Mouse (Mus musculus) limb, embryonic 14.5 days (tissue): ENCODE measurements around the gene Nup93. TPM values are rescaled to one million over a fixed set of nuclear protein-coding genes. Genes with fewer than 3 reads are reported as not detected.

Experiments
- ATAC-seq: fragments of 200-750 bp; cut with Nextera tagmentation; 2 replicates; pipeline ENCODE4 v1.8.0; 2017; ENCODE audit warnings: low read depth, moderate number of reproducible peaks, moderate TSS enrichment; ENCODE audit not compliant: low FRiP score
- DNase-seq: peaks from one replicate; pipeline ENCODE4 v3.0.0-alpha.2; 2015; ENCODE audit warnings: low spot score
- H3K27ac ChIP-seq: fragments of 300-500 bp; sonication (generic); replicated peaks from 2 replicates; pipeline ENCODE4 v1.5.1; 2014; ENCODE audit warnings: low read depth, mild to moderate bottlenecking, low read length, moderate library complexity, mixed read lengths
- H3K27me3 ChIP-seq: fragments of 300-500 bp; sonication (generic); 2 replicates; pipeline ENCODE4 v1.6.1; 2014; ENCODE audit warnings: low read length, mixed read lengths; ENCODE audit not compliant: control insufficient read depth, insufficient read depth
- H3K36me3 ChIP-seq: fragments of 300-500 bp; sonication (generic); 2 replicates; pipeline ENCODE4 v1.6.1; 2014; ENCODE audit warnings: mild to moderate bottlenecking, low read length, moderate library complexity, mixed read lengths; ENCODE audit not compliant: control insufficient read depth, insufficient read depth
- H3K4me1 ChIP-seq: fragments of 300-500 bp; sonication (generic); 2 replicates; pipeline ENCODE4 v1.6.1; 2014; ENCODE audit warnings: antibody characterized with exemption, low read length, mixed read lengths; ENCODE audit not compliant: control insufficient read depth, insufficient read depth
- H3K4me2 ChIP-seq: fragments of 300-500 bp; sonication (generic); replicated peaks from 2 replicates; pipeline ENCODE4 v1.6.1; 2014; ENCODE audit warnings: low read depth, mild to moderate bottlenecking, low read length, moderate library complexity; ENCODE audit not compliant: severe bottlenecking
- H3K4me3 ChIP-seq: fragments of 300-500 bp; sonication (generic); replicated peaks from 2 replicates; pipeline ENCODE4 v1.5.1; 2014; ENCODE audit warnings: low read length
- H3K9ac ChIP-seq: fragments of 300-500 bp; sonication (generic); 2 replicates; pipeline ENCODE4 v1.6.1; 2014; ENCODE audit warnings: mild to moderate bottlenecking, low read depth, low read length, moderate library complexity; ENCODE audit not compliant: severe bottlenecking
- H3K9me3 ChIP-seq: fragments of 300-500 bp; sonication (generic); 2 replicates; pipeline ENCODE4 v1.6.1; 2016; ENCODE audit warnings: low read length; ENCODE audit not compliant: control insufficient read depth
- POLR2A ChIP-seq: fragments of 200-500 bp; IDR thresholded peaks from 2 replicates; pipeline ENCODE4 v1.8.0; 2012; ENCODE audit warnings: inconsistent platforms, mild to moderate bottlenecking, moderate library complexity, borderline replicate concordance; ENCODE audit not compliant: insufficient read depth, insufficient read length; ENCODE audit errors: extremely low read depth
- WGBS: fragments of 180-500 bp; shearing (Covaris S2); extraction: QIAGEN DNeasy Blood & Tissue Kit; methylation state at CpG from one replicate; pipeline ENCODE4 v1.1.7; 2014; 5-methylcytosine and 5-hydroxymethylcytosine counted together
- polyA plus RNA-seq, 2 experiments: library from polyadenylated mRNA; depleted of rRNA in 1 of 2; stranded (reverse) in 1 of 2; unstranded in 1 of 2; fragments of >200 nt; fragmentation: Nextera tagmentation in 1 of 2; extraction: Ambion mirVana in 1 of 2; gene quantifications; 2 replicates each; pipeline versions ENCODE4 v1.2.1 to v1.2.3; 2012 to 2014

Nup93 gene
- polyA plus RNA-seq, 2 experiments: 64.0 to 72.3 TPM

- no peak for TF ChIP-seq POLR2A
Measured at GRCm38 (mm10) chr8:94249836-94250435, 35.6 kb downstream of the Nup93 start.

DNA sequence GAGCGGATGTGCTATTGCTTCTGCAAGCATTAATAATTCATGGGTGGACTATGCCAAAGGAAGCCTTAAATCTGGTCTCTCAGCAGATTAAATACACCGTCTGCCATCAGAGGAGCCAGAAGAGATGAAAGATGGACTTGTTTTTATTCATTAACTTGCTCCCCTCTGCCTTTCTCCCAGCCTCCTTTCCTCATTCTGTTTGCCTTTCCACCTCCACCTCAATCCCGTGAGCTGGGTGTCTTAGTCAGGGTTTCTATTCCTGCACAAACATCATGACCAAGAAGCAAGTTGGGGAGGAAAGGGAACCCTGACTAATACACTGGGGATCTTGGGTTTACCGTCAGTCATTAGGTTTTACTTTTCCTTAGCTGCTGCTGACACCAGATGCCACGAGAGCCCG is 44.5 kb downstream of the Nup93 start:
- Histone ChIP-seq H3K27ac (no peak overlapping the region), H3K4me2 (no peak overlapping the region), H3K9ac (no peak overlapping the region), H3K4me3 (no peak overlapping the region), H3K36me3 (no peaks in the 10 kb centered on the region), H3K9me3 (no peaks in the 10 kb centered on the region), H3K27me3 (no peaks in the 10 kb centered on the region), H3K4me1 (no peaks in the 10 kb centered on the region)
- TF ChIP-seq POLR2A: no peak
- ATAC-seq (no peak), DNase-seq (no peak)
- WGBS: 80% methylated on average over 6 of the region's 6 CpGs

More at GRCm38 (mm10) chr8:94249836-94250435, 35.6 kb downstream of the Nup93 start:
- DNase-seq: no peak
- WGBS: 78% methylated on average over 2 of the region's 2 CpGs
- Histone ChIP-seq H3K27me3 (no peaks in the 10 kb centered on the region), H3K4me2 (no peak overlapping the region), H3K4me3 (no peak overlapping the region), H3K9ac (no peak overlapping the region), H3K36me3 (no peaks in the 10 kb centered on the region), H3K27ac (no peak overlapping the region), H3K9me3 (no peaks in the 10 kb centered on the region), H3K4me1 (no peaks in the 10 kb centered on the region)
- ATAC-seq: no peak

- DNase-seq (no peak), ATAC-seq (no peak)
- 64% methylated on average over 3 of the region's 3 CpGs for WGBS
- no peak overlapping the region for H3K27ac ChIP-seq
- H3K4me3 ChIP-seq: no peak overlapping the region
- H3K36me3 ChIP-seq: no peaks in the 10 kb centered on the region
- no peak overlapping the region for H3K4me2 ChIP-seq
- H3K9me3 ChIP-seq: no peaks in the 10 kb centered on the region
- no peaks in the 10 kb centered on the region for H3K27me3 ChIP-seq
- no peak for TF ChIP-seq POLR2A
- peaks cover 5% of the 10 kb centered on the region for H3K4me1 ChIP-seq
- H3K9ac ChIP-seq: no peak overlapping the region
Measured at GRCm38 (mm10) chr8:94262626-94263297, 48.4 kb downstream of the Nup93 start.

- H3K36me3 ChIP-seq: no peaks in the 10 kb centered on the region
- H3K4me1 ChIP-seq: peaks cover 18% of the 10 kb centered on the region
- WGBS: 28% methylated on average over 10 of the region's 10 CpGs
- peak overlapping the region; percentile 10 for H3K27ac ChIP-seq
- H3K4me3 ChIP-seq: peak overlapping the region; percentile 23
- H3K27me3 ChIP-seq: no peaks in the 10 kb centered on the region
- peak; percentile 67; the same call in 1 of the 2 replicates for ATAC-seq
- peak; percentile 15 for DNase-seq
- peak overlapping the region; percentile 36 for H3K4me2 ChIP-seq
- peak overlapping the region; percentile 13 for H3K9ac ChIP-seq
- H3K9me3 ChIP-seq: no peaks in the 10 kb centered on the region
- TF ChIP-seq POLR2A: no peak
Measured at GRCm38 (mm10) chr8:94266344-94267191, 52.2 kb downstream of the Nup93 start.

DNA sequence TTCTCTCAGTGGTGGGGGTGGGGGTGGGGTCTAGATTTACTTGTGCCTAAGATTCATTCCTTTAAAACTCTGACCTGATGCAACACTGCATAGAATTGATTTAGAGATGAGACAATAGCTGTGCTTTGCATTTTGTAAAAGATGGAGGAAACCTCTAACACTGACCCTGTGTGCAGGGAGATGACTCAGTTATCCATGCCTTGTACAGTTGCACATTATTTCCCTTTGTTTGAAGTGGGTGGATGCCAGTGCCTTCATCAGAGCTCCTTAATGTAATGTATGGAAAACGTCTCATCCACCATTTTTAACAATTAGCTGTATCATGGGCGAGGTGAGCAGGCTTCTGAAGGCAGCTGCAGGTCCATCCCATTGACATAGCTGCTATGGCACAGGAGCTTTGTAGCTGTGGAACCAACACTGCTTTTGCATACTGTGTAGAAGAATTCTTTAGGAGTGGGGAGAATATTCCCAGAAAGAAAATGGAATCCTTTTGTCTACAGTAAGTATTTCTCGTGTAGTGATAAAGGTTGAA is 54.1 kb downstream of the Nup93 start:
- Histone ChIP-seq H3K27ac (no peak overlapping the region), H3K4me1 (peaks cover 18% of the 10 kb centered on the region), H3K9me3 (no peaks in the 10 kb centered on the region), H3K36me3 (no peaks in the 10 kb centered on the region), H3K4me2 (0 out of 2 replicates have a peak overlapping the region, but pooled peaks have one; percentile 22), H3K27me3 (no peaks in the 10 kb centered on the region), H3K9ac (no peak overlapping the region), H3K4me3 (no peak overlapping the region)
- ATAC-seq: no peak
- DNase-seq: no peak
- no peak for TF ChIP-seq POLR2A
- 81% methylated on average over 3 of the region's 3 CpGs for WGBS
